Mouse (Mus musculus): ENCODE measurements around the gene A830005F24Rik. TPM values are rescaled to one million over a fixed set of nuclear protein-coding genes. Genes with fewer than 3 reads are reported as not detected.
"Not testable (repeated sequence)": the region's sequence is repeated elsewhere in the genome, so short reads cannot be mapped to it uniquely, and the experiment has no call there.

Gene A830005F24Rik
- polyA plus RNA-seq, 1 experiment from 2014 or later: 0.76 TPM

DNA sequence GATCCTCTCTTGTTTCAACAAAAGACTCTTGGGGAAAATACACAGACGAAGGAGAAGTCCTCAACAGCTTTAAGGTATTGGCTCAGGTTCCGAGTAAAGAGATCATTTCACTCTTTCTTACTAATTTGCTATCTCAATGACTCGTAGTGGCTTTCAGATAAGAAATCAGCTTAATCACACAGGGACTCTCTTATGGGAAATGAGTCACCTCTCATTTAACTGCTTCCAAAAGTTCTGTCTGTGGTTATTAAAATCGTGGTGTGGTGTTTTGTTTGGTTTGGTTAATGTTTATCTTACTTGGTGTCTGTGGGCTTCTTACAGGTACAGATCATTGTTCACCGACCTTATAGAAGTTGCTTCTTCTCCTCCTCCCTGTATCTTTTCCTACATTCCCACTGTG is 10.9 kb upstream of the A830005F24Rik start:
- H3K4me3 ChIP-seq (ENCODE audit: low read length): no peak overlapping the region
- peaks cover 45% of the 10 kb centered on the region for H3K36me3 ChIP-seq (ENCODE audit: insufficient read depth, low read length)
- no peak overlapping the region for H3K4me2 ChIP-seq (replicated peaks; ENCODE audit: low read depth, low read length)
- H3K4me1 ChIP-seq (ENCODE audit: insufficient read depth, low read length): peaks cover 10% of the 10 kb centered on the region; the same call in 1 of the 2 replicates
- no peak overlapping the region for H3K9ac ChIP-seq (replicated peaks; ENCODE audit: low read length)
- no peak overlapping the region for H3K27ac ChIP-seq (ENCODE audit: low read length)
- peaks cover 3% of the 10 kb centered on the region; the same call in 1 of the 2 replicates for H3K9me3 ChIP-seq (ENCODE audit: low read length)
- ATAC-seq (ENCODE audit: low FRiP score, low TSS enrichment): no peak
- H3K27me3 ChIP-seq (ENCODE audit: insufficient read depth, low read length): no peaks in the 10 kb centered on the region
- 84% methylated on average over 5 of the region's 5 CpGs for WGBS

DNA sequence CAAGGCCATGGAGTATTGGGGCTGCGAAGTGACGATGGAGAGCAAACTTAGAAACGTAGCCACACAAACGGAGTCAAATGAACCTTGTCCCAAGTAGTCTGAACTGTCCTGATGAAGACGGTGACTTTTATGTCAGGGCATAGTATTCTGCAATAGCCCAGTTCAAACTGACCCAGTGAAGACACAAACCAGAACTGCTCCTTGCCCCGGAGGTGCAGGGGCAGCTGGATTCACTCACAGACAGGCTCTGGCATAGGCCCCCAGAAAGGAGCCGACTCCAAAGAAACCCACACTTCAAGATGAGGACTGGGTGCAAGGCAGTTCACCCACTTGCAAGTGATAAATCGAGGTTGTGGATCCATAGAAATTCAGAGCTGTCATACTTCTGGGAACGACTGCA is 4.7 kb upstream of the A830005F24Rik start:
- no peak overlapping the region for H3K9ac ChIP-seq (replicated peaks; ENCODE audit: low read length)
- H3K4me2 ChIP-seq (replicated peaks; ENCODE audit: low read depth, low read length): no peak overlapping the region
- H3K27me3 ChIP-seq (ENCODE audit: insufficient read depth, low read length): no peaks in the 10 kb centered on the region
- WGBS: 86% methylated on average over 9 of the region's 9 CpGs
- H3K4me1 ChIP-seq (ENCODE audit: insufficient read depth, low read length): peaks cover 5% of the 10 kb centered on the region
- H3K4me3 ChIP-seq (ENCODE audit: low read length): no peak overlapping the region
- H3K27ac ChIP-seq (ENCODE audit: low read length): no peak overlapping the region
- peaks cover 22% of the 10 kb centered on the region for H3K36me3 ChIP-seq (ENCODE audit: insufficient read depth, low read length)
- 0 out of 2 replicates have a peak, but pooled peaks cover under 1% of the 10 kb centered on the region for H3K9me3 ChIP-seq (ENCODE audit: low read length)
- no peak for ATAC-seq (ENCODE audit: low FRiP score, low TSS enrichment)

DNA sequence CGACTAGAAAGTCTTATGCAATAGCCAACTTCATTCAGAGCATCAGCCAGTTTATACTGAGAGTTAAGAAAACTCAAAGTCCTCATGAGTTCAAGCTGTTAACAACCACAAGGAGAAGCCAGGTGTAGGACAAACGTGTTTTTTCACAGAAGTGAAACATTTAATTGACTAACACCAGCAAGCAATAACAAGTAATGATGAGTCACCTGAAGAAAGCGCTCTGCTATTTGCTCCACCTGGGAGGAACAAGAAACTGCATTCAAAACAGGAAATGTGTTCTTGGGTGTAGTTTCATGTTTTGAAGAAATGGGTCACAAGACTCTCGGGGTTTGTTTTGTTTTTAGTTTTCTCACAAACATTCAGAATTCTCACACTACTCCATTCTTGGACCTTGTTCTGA is 2.5 kb downstream of the A830005F24Rik start:
- Histone ChIP-seq H3K27me3 (ENCODE audit: insufficient read depth, low read length) (no peaks in the 10 kb centered on the region), H3K4me1 (ENCODE audit: insufficient read depth, low read length) (peaks cover 5% of the 10 kb centered on the region), H3K4me3 (ENCODE audit: low read length) (no peak overlapping the region), H3K4me2 (replicated peaks; ENCODE audit: low read depth, low read length) (no peak overlapping the region), H3K9ac (replicated peaks; ENCODE audit: low read length) (no peak overlapping the region), H3K27ac (ENCODE audit: low read length) (no peak overlapping the region), H3K9me3 (ENCODE audit: low read length) (peaks cover 4% of the 10 kb centered on the region; the same call in 1 of the 2 replicates), H3K36me3 (ENCODE audit: insufficient read depth, low read length) (no peaks in the 10 kb centered on the region)
- no peak for ATAC-seq (ENCODE audit: low FRiP score, low TSS enrichment)
- WGBS: 84% methylated on average over 4 of the region's 4 CpGs

DNA sequence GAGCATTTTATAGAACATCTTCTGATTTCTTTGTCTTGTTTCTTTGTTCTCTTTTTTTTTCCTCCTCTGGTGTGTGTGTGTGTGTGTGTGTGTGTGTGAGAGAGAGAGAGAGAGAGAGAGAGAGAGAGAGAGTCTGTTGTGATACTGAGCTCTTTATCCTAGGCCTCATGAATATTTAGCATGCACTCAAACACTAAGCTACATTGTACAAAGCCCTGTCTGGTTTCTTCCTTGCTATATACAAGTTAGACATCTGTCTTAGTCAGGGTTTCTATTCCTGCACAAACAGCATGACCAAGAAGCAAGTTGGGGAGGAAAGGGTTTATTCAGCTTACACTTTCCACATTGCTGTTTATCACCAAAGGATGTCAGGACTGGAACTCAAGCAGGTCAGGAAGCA is 5.8 kb downstream of the A830005F24Rik start:
- H3K27ac ChIP-seq (ENCODE audit: low read length); H3K36me3 ChIP-seq (ENCODE audit: insufficient read depth, low read length); H3K9ac ChIP-seq (replicated peaks; ENCODE audit: low read length); H3K4me3 ChIP-seq (ENCODE audit: low read length); H3K9me3 ChIP-seq (ENCODE audit: low read length); H3K4me1 ChIP-seq (ENCODE audit: insufficient read depth, low read length); H3K4me2 ChIP-seq (replicated peaks; ENCODE audit: low read depth, low read length); H3K27me3 ChIP-seq (ENCODE audit: insufficient read depth, low read length); ATAC-seq (ENCODE audit: low FRiP score, low TSS enrichment): not testable (repeated sequence)

DNA sequence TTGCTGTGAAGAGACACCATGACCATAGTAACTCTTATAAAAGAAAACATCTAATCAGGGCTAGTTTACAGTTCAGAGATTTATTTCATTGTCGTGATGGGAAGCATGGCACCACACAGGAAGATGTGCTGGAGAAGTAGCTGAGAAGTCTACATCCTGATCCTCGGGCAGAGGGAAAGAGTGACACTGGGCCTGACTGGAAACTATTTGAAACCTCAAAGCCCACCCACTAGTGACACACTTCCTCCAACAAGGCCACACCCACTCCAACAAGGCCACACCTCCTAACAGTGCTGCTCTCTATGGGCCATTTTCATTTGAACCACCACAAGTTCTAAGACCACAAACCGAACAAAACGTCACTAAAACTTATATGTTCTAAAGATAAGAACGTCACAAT is 12.4 kb downstream of the A830005F24Rik start:
- Histone ChIP-seq H3K27ac (ENCODE audit: low read length) (no peak overlapping the region), H3K4me2 (replicated peaks; ENCODE audit: low read depth, low read length) (no peak overlapping the region), H3K36me3 (ENCODE audit: insufficient read depth, low read length) (no peaks in the 10 kb centered on the region), H3K4me3 (ENCODE audit: low read length) (no peak overlapping the region), H3K9ac (replicated peaks; ENCODE audit: low read length) (no peak overlapping the region), H3K27me3 (ENCODE audit: insufficient read depth, low read length) (no peaks in the 10 kb centered on the region), H3K4me1 (ENCODE audit: insufficient read depth, low read length) (no peaks in the 10 kb centered on the region), H3K9me3 (ENCODE audit: low read length) (no peaks in the 10 kb centered on the region)
- 79% methylated on average over 5 of the region's 5 CpGs for WGBS
- no peak for ATAC-seq (ENCODE audit: low FRiP score, low TSS enrichment)

DNA sequence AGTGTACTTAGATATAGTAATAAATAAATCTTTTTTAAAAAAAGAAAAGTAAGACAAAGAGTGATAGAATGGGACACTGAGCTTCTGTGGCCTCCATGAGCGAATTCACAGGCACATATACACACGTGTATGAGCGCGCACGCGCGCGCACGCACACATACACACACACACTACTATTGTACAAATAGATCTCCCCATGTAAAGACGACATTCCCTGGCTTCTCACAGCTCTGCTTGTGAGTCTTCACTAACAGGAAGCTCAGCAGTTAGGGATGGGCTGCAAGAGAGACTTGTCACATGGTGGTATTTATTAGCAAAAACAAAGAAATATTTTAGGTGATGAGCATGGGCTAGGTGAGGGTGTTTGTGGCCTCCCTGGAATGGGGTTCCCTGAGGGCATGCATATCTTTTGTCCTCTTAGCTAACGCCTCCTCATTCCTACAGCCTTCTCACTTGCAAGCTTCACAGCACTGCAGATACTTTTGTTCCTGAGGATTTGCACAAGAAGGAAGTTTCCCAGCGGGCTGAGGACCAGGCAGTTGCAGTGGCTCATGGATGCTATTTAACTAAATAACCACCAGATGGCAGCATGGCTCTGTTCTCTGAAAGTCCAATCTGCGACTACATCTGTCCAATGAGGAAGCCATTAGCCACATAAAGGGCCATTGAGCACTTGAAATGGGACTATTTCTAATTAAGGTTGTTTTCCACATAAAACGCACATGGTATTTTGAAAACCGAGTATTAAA is 14.9 kb downstream of the A830005F24Rik start:
- WGBS: 57% methylated on average over 15 of the region's 15 CpGs
- H3K4me3 ChIP-seq (ENCODE audit: low read length): no peak overlapping the region
- peak; percentile 50 for ATAC-seq (ENCODE audit: low FRiP score, low TSS enrichment)

DNA sequence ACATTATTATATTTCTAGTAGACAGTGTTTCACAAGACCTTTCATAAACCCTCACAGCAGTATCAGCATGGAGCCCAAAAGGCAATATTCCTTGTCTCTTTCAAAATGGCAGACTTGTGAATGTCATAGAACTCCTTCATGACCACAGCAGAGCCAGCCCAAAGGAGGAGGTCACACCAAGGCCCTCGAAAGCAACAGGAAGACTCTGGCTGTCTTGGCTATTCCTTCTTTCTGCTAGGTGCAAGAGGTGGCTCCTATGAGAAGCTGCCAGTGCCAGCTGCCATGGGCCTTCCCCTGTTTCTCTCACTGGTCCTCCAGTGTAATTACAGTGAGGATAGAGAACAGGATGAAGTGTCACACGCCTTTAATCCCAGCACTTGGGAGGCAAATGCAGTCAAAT is 15.7 kb downstream of the A830005F24Rik start:
- H3K9ac ChIP-seq (replicated peaks; ENCODE audit: low read length): no peak overlapping the region
- 0 out of 2 replicates have a peak, but pooled peaks have one; percentile 32 for ATAC-seq (ENCODE audit: low FRiP score, low TSS enrichment)
- no peaks in the 10 kb centered on the region for H3K4me1 ChIP-seq (ENCODE audit: insufficient read depth, low read length)
- no peak overlapping the region for H3K27ac ChIP-seq (ENCODE audit: low read length)
- H3K4me2 ChIP-seq (replicated peaks; ENCODE audit: low read depth, low read length): no peak overlapping the region
- 52% methylated on average over 2 of the region's 2 CpGs for WGBS
- no peaks in the 10 kb centered on the region for H3K36me3 ChIP-seq (ENCODE audit: insufficient read depth, low read length)
- no peak overlapping the region for H3K4me3 ChIP-seq (ENCODE audit: low read length)
- H3K27me3 ChIP-seq (ENCODE audit: insufficient read depth, low read length): no peaks in the 10 kb centered on the region
- H3K9me3 ChIP-seq (ENCODE audit: low read length): no peaks in the 10 kb centered on the region

More for the DNA sequence above, 14.9 kb downstream of the A830005F24Rik start:
- H3K9me3 ChIP-seq (ENCODE audit: low read length): no peaks in the 10 kb centered on the region
- H3K27me3 ChIP-seq (ENCODE audit: insufficient read depth, low read length): no peaks in the 10 kb centered on the region
- H3K9ac ChIP-seq (replicated peaks; ENCODE audit: low read length): no peak overlapping the region
- H3K27ac ChIP-seq (ENCODE audit: low read length): no peak overlapping the region
- no peak overlapping the region for H3K4me2 ChIP-seq (replicated peaks; ENCODE audit: low read depth, low read length)
- H3K4me1 ChIP-seq (ENCODE audit: insufficient read depth, low read length): no peaks in the 10 kb centered on the region
- H3K36me3 ChIP-seq (ENCODE audit: insufficient read depth, low read length): no peaks in the 10 kb centered on the region

DNA sequence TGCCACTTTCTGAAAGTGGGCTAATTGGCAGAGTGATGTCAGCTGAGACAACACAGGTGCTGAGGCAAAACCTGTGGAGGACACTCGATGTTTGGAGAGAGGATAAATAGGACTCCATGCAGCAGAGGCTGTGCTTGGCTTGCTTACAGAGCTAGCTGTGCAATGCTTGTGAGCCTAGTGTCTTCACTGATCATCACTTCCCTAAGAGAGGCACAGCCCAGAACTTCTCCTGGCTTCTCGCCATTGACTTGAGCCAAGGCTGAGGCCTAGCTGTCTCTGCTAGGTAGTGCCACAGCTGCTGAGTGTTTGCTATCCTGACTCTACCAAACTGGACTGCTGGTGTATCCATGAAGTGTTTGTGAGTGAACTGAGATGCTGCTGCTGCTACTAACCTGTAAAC is 17.3 kb downstream of the A830005F24Rik start:
- no peak overlapping the region for H3K9ac ChIP-seq (replicated peaks; ENCODE audit: low read length)
- 77% methylated on average over 2 of the region's 2 CpGs for WGBS
- H3K9me3 ChIP-seq (ENCODE audit: low read length): no peaks in the 10 kb centered on the region
- no peak overlapping the region for H3K4me3 ChIP-seq (ENCODE audit: low read length)
- peaks cover under 1% of the 10 kb centered on the region; the same call in 1 of the 2 replicates for H3K36me3 ChIP-seq (ENCODE audit: insufficient read depth, low read length)
- no peak overlapping the region for H3K27ac ChIP-seq (ENCODE audit: low read length)
- no peaks in the 10 kb centered on the region for H3K27me3 ChIP-seq (ENCODE audit: insufficient read depth, low read length)
- no peak for ATAC-seq (ENCODE audit: low FRiP score, low TSS enrichment)
- no peak overlapping the region for H3K4me2 ChIP-seq (replicated peaks; ENCODE audit: low read depth, low read length)
- no peaks in the 10 kb centered on the region for H3K4me1 ChIP-seq (ENCODE audit: insufficient read depth, low read length)

DNA sequence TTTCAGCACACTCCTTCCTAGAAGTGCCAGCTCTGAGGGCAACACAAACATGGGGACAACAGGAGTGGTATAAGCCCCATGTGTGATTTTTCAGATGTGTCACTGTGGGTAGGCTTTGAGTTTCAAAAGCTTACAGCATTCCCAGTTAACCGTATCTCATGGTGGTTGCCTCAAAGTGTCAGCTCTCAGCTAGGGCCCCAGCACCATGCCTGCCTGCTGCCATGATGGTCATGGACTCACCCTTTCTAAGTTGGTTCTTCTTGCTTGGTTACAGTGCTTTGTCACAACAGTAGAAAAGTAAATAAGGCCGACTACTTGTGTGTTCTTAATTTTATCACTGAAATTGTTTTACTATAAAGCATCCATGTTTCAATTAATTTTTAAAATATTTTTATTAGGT is 18.1 kb downstream of the A830005F24Rik start:
- ATAC-seq (ENCODE audit: low FRiP score, low TSS enrichment): no peak
- Histone ChIP-seq H3K4me2 (replicated peaks; ENCODE audit: low read depth, low read length) (no peak overlapping the region), H3K36me3 (ENCODE audit: insufficient read depth, low read length) (peaks cover 3% of the 10 kb centered on the region), H3K27ac (ENCODE audit: low read length) (no peak overlapping the region), H3K9me3 (ENCODE audit: low read length) (no peaks in the 10 kb centered on the region), H3K4me1 (ENCODE audit: insufficient read depth, low read length) (no peaks in the 10 kb centered on the region), H3K9ac (replicated peaks; ENCODE audit: low read length) (no peak overlapping the region), H3K4me3 (ENCODE audit: low read length) (no peak overlapping the region), H3K27me3 (ENCODE audit: insufficient read depth, low read length) (no peaks in the 10 kb centered on the region)
- 76% methylated on average over 2 of the region's 2 CpGs for WGBS

DNA sequence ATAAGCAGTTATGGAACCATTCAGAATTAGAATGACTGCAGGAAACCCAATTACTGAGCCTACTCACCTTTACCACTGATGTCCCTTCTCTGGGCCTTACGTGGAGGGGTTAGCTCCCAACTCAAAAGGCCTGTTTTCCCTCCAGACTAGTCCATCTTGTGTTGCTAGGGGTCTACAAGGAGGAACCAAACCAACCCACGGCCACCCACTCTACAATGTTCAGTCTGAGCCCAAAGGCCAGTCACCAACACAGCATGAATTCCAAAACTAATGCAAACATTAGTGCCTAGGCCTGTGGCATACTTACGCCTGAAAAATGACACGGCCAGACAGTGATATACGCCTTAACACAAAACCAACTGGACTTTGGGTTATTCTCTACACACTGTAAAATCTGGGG is 20.1 kb downstream of the A830005F24Rik start:
- no peak for ATAC-seq (ENCODE audit: low FRiP score, low TSS enrichment)
- H3K27me3 ChIP-seq (ENCODE audit: insufficient read depth, low read length): no peaks in the 10 kb centered on the region
- 85% methylated on average over 5 of the region's 5 CpGs for WGBS
- H3K9ac ChIP-seq (replicated peaks; ENCODE audit: low read length): no peak overlapping the region
- no peak overlapping the region for H3K4me2 ChIP-seq (replicated peaks; ENCODE audit: low read depth, low read length)
- no peak overlapping the region for H3K27ac ChIP-seq (ENCODE audit: low read length)
- no peak overlapping the region for H3K4me3 ChIP-seq (ENCODE audit: low read length)
- no peaks in the 10 kb centered on the region for H3K4me1 ChIP-seq (ENCODE audit: insufficient read depth, low read length)
- peaks cover 8% of the 10 kb centered on the region for H3K36me3 ChIP-seq (ENCODE audit: insufficient read depth, low read length)
- no peaks in the 10 kb centered on the region for H3K9me3 ChIP-seq (ENCODE audit: low read length)

Data from kidney, embryonic 16.5 days (tissue).